Mouse (Mus musculus) adrenal gland, adult 2 months (tissue): Measurements from ENCODE around the gene Spata33. TPM values are rescaled to one million over a fixed set of nuclear protein-coding genes. Genes with fewer than 3 reads are reported as not detected.

Experiments
- polyA plus RNA-seq: library from polyadenylated mRNA; depleted of rRNA; stranded (reverse); fragments of >200 nt; gene quantifications from 2 replicates; pipeline ENCODE4 v1.2.3, GENCODE M21; 2012; rRNA removed
- total RNA-seq, 2 experiments: library from RNA; stranded (reverse); gene quantifications; 2 replicates each; pipeline ENCODE4 v1.2.3; 2021

Spata33 gene
- total and polyA plus RNA-seq, 3 experiments: 0.70 to 6.9 (median 1.0) TPM

Other genes starting within 250 kb of the Spata33 start
- gene Ankrd11, start 170.6 kb upstream of the Spata33 start, total RNA-seq: 10 to 100 TPM; 65.4 to 86.9 TPM
- gene Ankrd11, start 170.6 kb upstream of the Spata33 start, polyA plus RNA-seq: 54.8 and 88.0 TPM in 2 replicates
- 10 to 100 TPM; 78.4 to 80.1 TPM for gene Spg7, start 149.9 kb upstream of the Spata33 start, total RNA-seq
- 246 and 255 TPM in 2 replicates for gene Spg7, start 149.9 kb upstream of the Spata33 start, polyA plus RNA-seq
- gene Rpl13, start 110.5 kb upstream of the Spata33 start, total RNA-seq: 100 to 1,000 TPM; 419 to 701 TPM
- gene Rpl13, start 110.5 kb upstream of the Spata33 start, polyA plus RNA-seq: 2,347 and 2,800 TPM in 2 replicates
- 1 to 10 TPM; 3.8 to 5.7 TPM for gene Cpne7, start 95.5 kb upstream of the Spata33 start, total RNA-seq
- gene Cpne7, start 95.5 kb upstream of the Spata33 start, polyA plus RNA-seq: 5.1 and 6.1 TPM in 2 replicates
- gene Sult5a1, start 54.5 kb upstream of the Spata33 start, total RNA-seq: 10 to 100 TPM in 1 of 2 experiments, 1 to 10 TPM in 1; 7.6 to 10.1 TPM
- 18.8 and 20.4 TPM in 2 replicates for gene Sult5a1, start 54.5 kb upstream of the Spata33 start, polyA plus RNA-seq
- 10 to 100 TPM; 52.8 to 57.4 TPM for gene Dpep1, start 26.6 kb upstream of the Spata33 start, total RNA-seq
- gene Dpep1, start 26.6 kb upstream of the Spata33 start, polyA plus RNA-seq: 50.3 and 62.4 TPM in 2 replicates
- 100 to 1,000 TPM; 104 to 107 TPM for gene Chmp1a, start 69 bp upstream of the Spata33 start, total RNA-seq
- 102 and 105 TPM in 2 replicates for gene Chmp1a, start 69 bp upstream of the Spata33 start, polyA plus RNA-seq
- gene Cdk10, start 12.0 kb downstream of the Spata33 start, total RNA-seq: 10 to 100 TPM; 51.0 to 53.6 TPM
- gene Cdk10, start 12.0 kb downstream of the Spata33 start, polyA plus RNA-seq: 63.8 and 67.8 TPM in 2 replicates
- 10 to 100 TPM; 12.3 to 15.6 TPM for gene Spata2l, start 23.4 kb downstream of the Spata33 start, total RNA-seq
- gene Spata2l, start 23.4 kb downstream of the Spata33 start, polyA plus RNA-seq: 37.1 and 62.5 TPM in 2 replicates
- 10 to 100 TPM; 19.8 to 21.5 TPM for gene Zfp276, start 41.4 kb downstream of the Spata33 start, total RNA-seq
- 45.0 and 45.6 TPM in 2 replicates for gene Zfp276, start 41.4 kb downstream of the Spata33 start, polyA plus RNA-seq
- 10 to 100 TPM; 29.4 to 34.0 TPM for gene Vps9d1, start 41.5 kb downstream of the Spata33 start, total RNA-seq
- 161 and 188 TPM in 2 replicates for gene Vps9d1, start 41.5 kb downstream of the Spata33 start, polyA plus RNA-seq
- gene Fanca, start 105.7 kb downstream of the Spata33 start, total RNA-seq: 1 to 10 TPM; 3.6 to 7.2 TPM
- 8.1 and 10.2 TPM in 2 replicates for gene Fanca, start 105.7 kb downstream of the Spata33 start, polyA plus RNA-seq
- 1 to 10 TPM; 1.4 to 2.6 TPM for gene Spire2, start 119.9 kb downstream of the Spata33 start, total RNA-seq
- gene Spire2, start 119.9 kb downstream of the Spata33 start, polyA plus RNA-seq: 0.93 and 3.0 TPM in 2 replicates
- 100 to 1,000 TPM; 230 to 235 TPM for gene Tcf25, start 160.9 kb downstream of the Spata33 start, total RNA-seq
- 151 and 158 TPM in 2 replicates for gene Tcf25, start 160.9 kb downstream of the Spata33 start, polyA plus RNA-seq
- gene Mc1r, start 194.3 kb downstream of the Spata33 start, total RNA-seq: not detected
- not detected in 2 replicates for gene Mc1r, start 194.3 kb downstream of the Spata33 start, polyA plus RNA-seq
- 1 to 10 TPM; 2.4 to 8.3 TPM for gene Tubb3, start 198.6 kb downstream of the Spata33 start, total RNA-seq
- 3.8 and 21.1 TPM in 2 replicates for gene Tubb3, start 198.6 kb downstream of the Spata33 start, polyA plus RNA-seq
- 10 to 100 TPM; 26.0 to 31.7 TPM for gene Def8, start 210.7 kb downstream of the Spata33 start, total RNA-seq
- 24.0 and 24.6 TPM in 2 replicates for gene Def8, start 210.7 kb downstream of the Spata33 start, polyA plus RNA-seq